Mouse (Mus musculus) ES-Bruce4 (cell line): ENCODE data around the gene Tenm2.

Experiments used
- CTCF ChIP-seq: IDR thresholded peaks from one replicate; pipeline ENCODE4 v1.8.1; 2011; ENCODE audit warnings: low read depth, low read length
- POLR2A ChIP-seq: IDR thresholded peaks from one replicate; pipeline ENCODE4 v1.8.1; 2011; ENCODE audit warnings: low read length; ENCODE audit not compliant: insufficient read depth

- no peak for TF ChIP-seq CTCF
- no peak for TF ChIP-seq POLR2A
Observed at GRCm38 (mm10) chr11:37079403-37079802, 156.4 kb downstream of the Tenm2 start.
